Mouse (Mus musculus) right cerebral cortex, adult 2 months (tissue): ENCODE measurements around the gene Ehhadh.
"Not testable (repeated sequence)": the region's sequence is repeated elsewhere in the genome, so short reads cannot be mapped to it uniquely, and the experiment has no call there.

Experiments
- DNase-seq, 2 experiments: peaks; one replicate each; pipeline ENCODE4 v3.0.0; 2021 to 2022; ENCODE audit warnings: low spot score in 2 of 2

Ehhadh gene

DNA sequence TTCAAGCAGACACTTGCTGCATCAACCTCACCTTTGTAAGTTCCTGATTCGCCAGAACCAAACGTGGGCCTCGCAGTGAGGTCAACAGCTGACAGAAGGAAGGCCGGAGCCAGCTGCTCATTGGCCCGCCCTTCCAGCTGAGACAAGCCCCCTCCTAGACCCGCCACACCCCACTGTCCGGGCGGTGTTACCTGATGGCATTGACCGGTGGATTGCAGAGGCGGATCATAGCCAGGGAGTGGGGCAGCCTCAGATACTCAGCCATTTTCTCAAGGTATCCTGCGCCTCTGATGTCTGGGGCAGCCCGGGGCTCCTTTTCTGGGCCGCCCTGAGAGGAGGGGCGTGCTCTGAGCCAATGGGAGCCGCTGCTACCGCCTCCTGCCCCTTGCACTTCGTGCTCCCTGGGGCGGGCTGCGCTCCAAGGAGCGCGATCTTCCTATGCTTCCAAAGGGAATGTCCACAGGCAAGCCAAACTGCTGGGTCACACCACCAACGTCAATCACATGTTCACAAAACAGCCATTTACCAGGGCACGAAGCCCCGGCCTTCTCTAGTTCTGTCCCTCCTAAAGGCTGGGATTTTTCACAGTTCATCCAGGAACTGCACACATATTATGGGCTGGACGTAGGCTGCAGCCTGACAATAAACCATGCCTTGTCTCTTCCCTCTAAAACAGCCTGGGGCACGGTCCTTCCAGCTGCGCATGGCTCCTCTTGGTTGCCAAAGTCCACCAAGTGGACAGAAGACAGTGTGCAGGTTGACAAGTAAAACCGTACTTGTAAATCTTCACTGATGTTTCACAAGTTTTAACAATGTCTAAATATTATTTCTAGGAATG lies at the start of gene Ehhadh:
Gene Ehhadh (minus strand): TSS at position 292 of the 838 bp plus-strand sequence.
- peak in 1 of 2 experiments; percentile 21 for DNase-seq

- no peak for DNase-seq
Observed at GRCm38 (mm10) chr16:21836311-21837072, 48.9 kb upstream of the Ehhadh start.

- no peak for DNase-seq
Observed at GRCm38 (mm10) chr16:21835584-21835931, 48.0 kb upstream of the Ehhadh start.

DNA sequence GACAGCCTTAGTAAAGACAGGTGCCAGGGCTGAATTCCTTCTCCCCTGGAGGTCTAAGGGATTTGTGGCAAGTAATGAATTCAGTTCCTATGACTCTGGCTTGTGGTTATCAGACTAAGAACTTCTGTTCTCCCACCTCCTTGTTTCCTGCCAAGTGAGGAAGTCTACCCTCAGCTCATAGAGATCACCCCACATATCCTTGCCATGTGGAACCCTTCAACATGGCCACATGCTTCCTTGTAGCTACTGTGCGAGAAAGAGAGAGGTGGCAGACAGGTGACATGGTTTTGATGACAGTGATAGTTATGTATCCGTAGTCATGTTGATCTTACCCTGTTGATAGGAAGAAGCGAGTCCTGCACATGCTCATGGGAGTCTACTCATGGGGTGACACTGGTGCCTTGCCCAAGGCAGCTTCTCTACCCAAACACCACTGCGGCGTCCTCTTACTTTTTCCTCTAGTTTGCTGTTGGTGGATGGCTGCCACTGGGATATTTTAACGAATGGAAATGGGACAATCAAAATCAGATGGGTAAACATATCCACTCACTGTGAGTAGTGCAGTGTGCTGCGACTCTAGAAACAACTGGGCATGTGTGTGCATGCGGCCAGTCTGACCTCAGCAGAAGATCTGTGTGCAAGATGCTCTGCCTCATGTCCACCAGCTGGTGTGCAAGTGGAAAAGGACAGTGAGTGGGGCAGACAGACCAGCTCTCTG lies 47.4 kb upstream of the Ehhadh start:
- DNase-seq = no peak

DNA sequence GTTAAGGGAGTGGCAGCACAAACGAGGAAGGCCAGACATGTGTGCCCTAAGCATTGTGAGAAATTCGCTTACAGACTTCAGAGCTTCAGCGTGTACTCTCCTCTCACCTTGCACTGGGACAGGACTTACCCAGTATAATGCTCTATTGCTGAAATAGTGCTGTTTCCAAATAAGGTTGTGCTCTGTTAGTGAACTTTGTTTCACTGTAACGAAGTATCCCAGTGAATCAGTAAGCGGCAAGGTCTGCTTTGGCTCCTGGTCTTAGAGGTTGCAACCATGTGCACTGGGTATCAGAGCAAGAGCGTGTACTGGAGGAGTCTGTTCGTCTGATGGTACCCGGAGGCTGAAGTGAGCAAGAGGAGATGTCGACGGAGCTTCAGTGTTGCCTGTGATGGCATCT lies 46.4 kb upstream of the Ehhadh start:
- DNase-seq = no peak

DNA sequence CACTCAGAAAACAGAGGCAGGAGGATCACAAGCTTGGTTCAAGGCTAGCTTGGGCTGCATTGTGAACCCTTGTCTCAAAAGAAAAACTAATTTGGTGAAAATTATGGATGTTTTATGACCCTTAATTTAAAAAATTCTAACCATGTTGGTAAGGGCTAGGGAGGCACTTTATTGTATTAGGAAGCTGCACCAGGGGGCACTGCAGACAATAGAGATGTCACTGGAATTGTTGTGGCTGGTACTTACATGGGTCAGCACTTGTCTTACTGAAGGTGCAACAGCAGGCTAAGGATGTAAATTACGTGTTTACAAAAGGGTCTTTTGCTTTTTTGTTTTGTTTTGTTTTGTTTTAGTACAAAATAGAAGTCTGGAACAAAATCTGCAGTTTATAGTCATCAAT lies 45.9 kb upstream of the Ehhadh start:
- DNase-seq = no peak

GRCm38 (mm10) chr16:21831764-21832163 lies 44.2 kb upstream of the Ehhadh start:
- DNase-seq = no peak

DNA sequence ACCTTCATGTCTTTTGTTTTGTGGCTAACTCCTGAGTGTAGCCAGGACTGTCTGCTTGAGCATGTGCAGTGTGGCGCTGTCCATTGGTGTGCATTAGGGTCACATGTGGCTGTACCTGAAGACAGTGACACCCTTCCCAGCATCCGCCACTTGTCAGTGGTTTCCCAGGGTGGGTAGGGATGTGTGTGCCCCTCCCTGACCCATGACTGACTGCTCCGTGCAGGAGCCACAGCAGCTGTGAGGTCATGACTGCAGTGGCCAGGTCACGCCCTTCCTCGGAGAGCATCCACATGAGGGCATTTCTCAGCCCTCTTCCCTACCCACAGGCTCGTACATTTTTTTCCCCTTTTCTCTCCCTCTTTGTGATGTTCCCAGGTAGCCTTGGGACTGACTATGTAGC lies 43.2 kb upstream of the Ehhadh start:
- DNase-seq = no peak

GRCm38 (mm10) chr16:21829711-21830110 lies 42.1 kb upstream of the Ehhadh start:
- no peak for DNase-seq

GRCm38 (mm10) chr16:21827581-21827980 lies 40.0 kb upstream of the Ehhadh start:
- DNase-seq = no peak

DNA sequence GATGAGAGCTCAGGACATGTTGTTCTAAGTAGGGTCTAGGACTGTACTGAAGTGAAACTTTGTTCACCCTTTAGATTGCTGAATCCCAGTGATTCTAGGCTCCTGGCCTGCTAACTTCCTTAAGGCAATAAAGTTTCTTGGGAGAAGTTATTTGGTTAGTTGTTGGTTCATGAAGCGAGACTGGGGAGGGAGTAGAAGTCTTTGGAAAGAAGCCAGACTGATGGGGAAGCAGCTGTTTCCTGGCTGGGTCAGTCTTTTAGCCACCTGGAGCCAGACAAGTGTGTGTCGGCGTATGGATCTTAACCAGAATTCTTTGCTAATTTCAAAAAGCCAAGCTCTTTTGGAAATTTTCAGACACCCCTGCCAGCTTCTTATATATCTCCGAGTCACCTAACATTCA lies 39.5 kb upstream of the Ehhadh start:
- no peak for DNase-seq

DNA sequence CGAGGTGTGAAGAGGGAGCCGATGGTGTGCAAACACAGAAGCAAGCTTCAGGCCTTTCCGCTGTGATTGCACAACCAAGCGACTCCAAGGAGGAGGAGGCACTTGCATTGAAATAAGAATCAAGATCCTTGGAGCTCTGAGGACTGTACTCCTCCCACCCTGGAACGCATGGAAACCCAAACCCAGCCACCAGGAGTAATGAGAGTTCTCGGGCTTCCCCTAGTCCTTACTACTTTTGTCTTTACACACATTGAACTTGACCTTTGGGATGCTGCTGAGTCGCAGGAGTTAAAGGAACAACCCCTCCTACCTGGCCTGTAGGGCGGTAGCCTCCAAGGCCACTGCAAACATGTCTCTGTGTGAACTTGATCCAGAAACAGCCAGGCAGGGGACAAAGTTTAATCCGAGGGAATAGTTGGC lies 38.0 kb upstream of the Ehhadh start:
- no peak for DNase-seq

DNA sequence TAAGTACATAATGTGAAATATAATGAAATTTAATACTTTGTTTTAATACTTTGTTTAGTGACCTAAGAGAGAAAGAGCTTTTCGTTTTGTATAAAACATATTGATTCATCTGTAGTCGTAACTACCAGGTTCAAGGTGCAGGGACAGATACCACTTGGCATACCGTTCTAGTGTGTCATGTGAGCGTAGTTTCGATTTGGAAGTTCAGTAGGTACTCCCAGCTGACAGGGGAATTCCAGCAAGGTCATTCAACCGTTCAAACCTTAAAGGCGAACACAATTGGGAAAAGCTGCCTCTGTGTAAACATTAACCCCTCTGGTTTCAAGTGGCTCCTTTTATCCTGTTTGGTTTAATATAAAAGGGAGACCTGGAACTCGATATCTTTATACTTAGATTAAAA lies 31.0 kb upstream of the Ehhadh start:
- no peak for DNase-seq

- no peak for DNase-seq
Observed at GRCm38 (mm10) chr16:21818132-21818531, 30.5 kb upstream of the Ehhadh start.

- no peak for DNase-seq
Observed at GRCm38 (mm10) chr16:21815669-21816010, 28.0 kb upstream of the Ehhadh start.

GRCm38 (mm10) chr16:21814861-21815668 lies 27.5 kb upstream of the Ehhadh start:
- peak; percentile 68 to 71 for DNase-seq

GRCm38 (mm10) chr16:21813164-21813834 lies 25.7 kb upstream of the Ehhadh start:
- no peak for DNase-seq

GRCm38 (mm10) chr16:21807786-21808185 lies 20.2 kb upstream of the Ehhadh start:
- DNase-seq = not testable (repeated sequence)

- DNase-seq = no peak
Observed at GRCm38 (mm10) chr16:21806892-21807291, 19.3 kb upstream of the Ehhadh start.

- DNase-seq = no peak
Observed at GRCm38 (mm10) chr16:21804258-21804657, 16.7 kb upstream of the Ehhadh start.

- no peak for DNase-seq
Observed at GRCm38 (mm10) chr16:21795071-21795470, 7.5 kb upstream of the Ehhadh start.
